Mouse (Mus musculus) forebrain, embryonic 10.5 days (tissue): ENCODE results near the gene Prdm12. TPM values are rescaled to one million over a fixed set of nuclear protein-coding genes. Genes with fewer than 3 reads are reported as not detected.

Source experiments
- DNase-seq: peaks from one replicate; pipeline ENCODE4 v3.0.0-alpha.2; 2017; ENCODE audit warnings: low spot score; ENCODE audit errors: extremely low spot score
- H3K27ac ChIP-seq: fragments of 300-500 bp; sonication (generic); 2 replicates; pipeline ENCODE4 v1.5.1; 2016; ENCODE audit warnings: mild to moderate bottlenecking
- H3K27me3 ChIP-seq: fragments of 300-500 bp; sonication (generic); 2 replicates; pipeline ENCODE4 v1.6.1; 2016; ENCODE audit warnings: mild to moderate bottlenecking; ENCODE audit not compliant: poor library complexity, severe bottlenecking
- H3K36me3 ChIP-seq: fragments of 300-500 bp; sonication (generic); replicated peaks from 2 replicates; pipeline ENCODE4 v1.6.1; 2016; ENCODE audit warnings: mild to moderate bottlenecking, moderate library complexity
- H3K4me1 ChIP-seq: fragments of 300-500 bp; sonication (generic); 2 replicates; pipeline ENCODE4 v1.6.1; 2016
- H3K4me3 ChIP-seq: fragments of 300-500 bp; sonication (generic); 2 replicates; pipeline ENCODE4 v1.5.1; 2016; ENCODE audit warnings: mild to moderate bottlenecking, moderate library complexity
- H3K9me3 ChIP-seq: fragments of 300-500 bp; sonication (generic); 2 replicates; pipeline ENCODE4 v1.6.1; 2016; ENCODE audit warnings: mild to moderate bottlenecking, moderate library complexity
- WGBS: fragments of 180-500 bp; shearing (Covaris S2); methylation state at CpG from one replicate; pipeline ENCODE4 v1.1.7; 2016; 5-methylcytosine and 5-hydroxymethylcytosine counted together
- polyA plus RNA-seq: library from polyadenylated mRNA; unstranded; fragments of >200 nt; fragmentation: Nextera tagmentation; extraction: Ambion mirVana; gene quantifications from 2 replicates; pipeline ENCODE4 v1.2.1, GENCODE M21; 2016

Gene Prdm12
- polyA plus RNA-seq = 0.51 and 0.77 TPM in 2 replicates

DNA sequence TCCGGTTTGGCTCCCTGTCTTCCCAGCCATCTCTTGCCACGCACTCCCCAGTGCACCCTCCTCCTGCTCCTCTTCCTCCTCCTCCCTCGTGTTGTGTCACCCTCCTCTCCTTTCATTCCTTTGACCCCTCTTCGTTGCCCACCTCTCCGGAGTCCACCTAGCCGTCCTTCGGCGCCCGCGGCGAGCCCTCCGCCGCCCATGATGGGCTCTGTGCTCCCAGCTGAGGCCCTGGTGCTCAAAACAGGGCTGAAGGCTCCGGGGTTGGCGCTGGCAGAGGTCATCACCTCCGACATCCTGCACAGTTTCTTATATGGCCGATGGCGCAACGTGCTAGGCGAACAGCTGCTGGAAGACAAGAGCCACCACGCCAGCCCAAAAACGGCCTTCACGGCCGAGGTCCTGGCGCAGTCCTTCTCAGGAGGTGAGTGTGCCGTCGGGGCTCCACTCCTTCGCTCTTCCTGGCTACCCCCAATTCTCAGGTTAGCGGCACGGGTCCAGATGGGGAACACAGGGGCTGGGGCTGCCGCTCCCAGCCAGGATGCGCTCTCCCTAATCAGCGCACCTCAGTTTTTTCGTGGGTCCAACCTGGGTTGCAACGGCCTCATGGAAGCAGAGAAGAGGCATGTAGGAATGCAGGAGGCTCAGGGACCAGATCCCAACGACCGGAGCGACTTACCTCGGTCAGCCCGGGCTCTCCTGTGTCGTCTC is at the start of gene Prdm12:
Gene Prdm12 (plus strand): TSS at position 137 of the 708 bp plus-strand sequence.
- peak; percentile 43 for DNase-seq
- H3K27ac ChIP-seq = peak within 1 kb of the TSS; percentile 74
- no peaks in the 10 kb centered on the region for H3K9me3 ChIP-seq
- no peaks in the 10 kb centered on the region for H3K36me3 ChIP-seq
- peak within 1 kb of the TSS; percentile 47 for H3K4me3 ChIP-seq
- WGBS = under 1% methylated on average over 41 of the region's 41 CpGs
- H3K4me1 ChIP-seq = peaks cover 81% of the 10 kb centered on the region
- peaks cover 100% of the 10 kb centered on the region for H3K27me3 ChIP-seq

DNA sequence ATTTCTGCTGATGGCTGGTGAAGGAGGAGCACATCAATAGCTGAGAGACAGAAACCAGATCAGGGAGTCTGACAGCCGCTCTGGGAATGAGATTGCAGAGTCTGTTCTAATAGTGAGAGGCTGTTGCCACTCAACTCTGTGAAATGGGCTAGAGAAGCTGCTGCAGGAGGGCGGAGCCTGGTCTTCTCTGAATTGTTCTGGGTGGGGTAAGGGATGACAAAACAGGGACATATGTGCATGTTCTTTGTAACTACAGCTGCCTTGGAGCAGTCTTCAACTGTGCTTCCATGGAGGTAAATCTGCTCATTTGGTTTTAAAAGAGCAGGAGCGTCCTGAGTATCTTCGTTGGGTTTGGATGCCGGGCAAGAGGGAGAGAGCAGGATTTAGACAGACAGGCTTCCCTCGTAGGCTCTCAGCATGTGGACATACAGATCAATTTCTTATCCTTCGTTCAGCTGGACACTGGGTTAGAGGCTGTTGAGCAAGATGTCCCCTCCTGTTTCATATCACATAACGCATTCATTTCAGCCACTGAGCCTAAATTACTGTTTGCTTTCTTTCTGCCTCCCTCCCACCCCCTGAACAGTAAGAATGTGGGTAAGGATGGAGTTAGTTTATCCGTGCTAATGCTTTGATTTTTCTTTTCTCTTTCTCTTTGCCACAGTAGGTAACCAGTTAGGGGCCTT is 47.9 kb upstream of the Prdm12 start:
- Histone ChIP-seq H3K9me3 (no peaks in the 10 kb centered on the region), H3K4me1 (no peaks in the 10 kb centered on the region), H3K27ac (no peak overlapping the region), H3K4me3 (no peak overlapping the region), H3K27me3 (no peaks in the 10 kb centered on the region), H3K36me3 (peaks cover 85% of the 10 kb centered on the region)
- no peak for DNase-seq
- WGBS = 88% methylated on average over 9 of the region's 9 CpGs

DNA sequence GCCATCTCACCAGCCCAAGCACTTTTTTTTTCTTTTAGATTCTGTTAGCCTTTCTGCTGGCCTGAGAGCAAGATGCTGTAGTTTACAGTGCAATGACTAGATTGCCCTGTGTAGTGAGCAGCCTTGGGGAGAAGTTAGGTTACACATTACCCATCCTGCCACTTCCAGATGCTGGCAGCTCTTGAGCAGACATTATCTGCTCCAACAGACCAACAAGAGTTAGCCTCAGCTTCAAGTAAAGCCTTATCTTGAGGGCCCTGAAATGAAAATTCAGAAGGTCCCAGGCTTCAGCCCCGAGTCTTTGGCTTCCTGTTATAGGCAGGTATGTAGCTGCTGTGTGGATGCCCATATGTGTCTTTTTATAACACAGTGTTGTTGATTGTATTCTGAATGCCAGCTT is 32.3 kb upstream of the Prdm12 start:
- peaks cover 100% of the 10 kb centered on the region for H3K36me3 ChIP-seq
- 92% methylated on average over 1 of the region's 1 CpGs for WGBS

DNA sequence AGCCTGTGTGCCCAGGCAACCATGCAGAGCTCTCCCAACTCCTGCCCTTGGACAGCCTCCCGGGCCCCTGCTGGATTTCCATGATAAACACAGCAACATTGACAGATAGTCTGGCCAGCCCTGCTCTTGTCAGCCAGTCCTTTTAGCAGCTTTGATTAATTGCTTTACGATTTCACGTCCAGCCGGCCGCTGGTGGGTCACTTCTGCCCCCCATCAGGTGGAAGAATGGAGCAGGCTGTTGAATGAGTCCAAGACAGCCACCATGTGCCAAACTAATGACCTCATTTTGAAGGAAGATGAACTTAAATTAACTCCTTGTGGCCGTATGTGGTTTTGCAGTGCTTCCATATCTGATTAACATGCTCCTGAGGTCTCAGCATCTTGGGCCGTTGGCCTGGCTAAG is 30.0 kb upstream of the Prdm12 start:
- H3K9me3 ChIP-seq = no peaks in the 10 kb centered on the region
- no peaks in the 10 kb centered on the region; the same call in 1 of the 2 replicates for H3K27me3 ChIP-seq
- WGBS = 73% methylated on average over 7 of the region's 7 CpGs
- H3K4me1 ChIP-seq = peaks cover 28% of the 10 kb centered on the region
- peaks cover 100% of the 10 kb centered on the region for H3K36me3 ChIP-seq
- H3K4me3 ChIP-seq = no peak overlapping the region
- H3K27ac ChIP-seq = no peak overlapping the region
- DNase-seq = no peak

More for the DNA sequence above, 32.3 kb upstream of the Prdm12 start:
- peaks cover 28% of the 10 kb centered on the region for H3K4me1 ChIP-seq
- H3K4me3 ChIP-seq = no peak overlapping the region
- H3K27me3 ChIP-seq = no peaks in the 10 kb centered on the region; the same call in 1 of the 2 replicates
- DNase-seq = no peak
- H3K27ac ChIP-seq = no peak overlapping the region
- H3K9me3 ChIP-seq = no peaks in the 10 kb centered on the region

DNA sequence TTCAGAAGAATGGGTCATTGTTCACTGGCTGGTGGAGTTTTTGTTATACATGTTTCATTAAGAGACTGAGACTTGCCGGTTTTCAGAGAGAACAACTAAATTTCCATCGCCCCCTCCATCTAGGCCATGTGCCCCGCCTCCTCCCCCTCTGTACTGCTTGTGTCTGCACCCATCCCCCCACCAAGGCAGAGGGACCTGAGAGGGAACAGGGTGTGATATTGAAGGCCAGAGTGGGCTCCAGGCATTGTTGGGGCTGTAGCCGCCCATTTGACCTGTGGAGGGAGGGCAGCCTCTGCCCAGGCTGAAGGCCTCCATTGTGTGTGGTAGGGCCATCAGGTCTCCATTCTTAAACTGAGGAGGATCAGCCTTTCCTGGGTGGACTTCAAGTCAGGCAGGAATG is 28.9 kb upstream of the Prdm12 start:
- WGBS = 59% methylated on average over 4 of the region's 4 CpGs
- no peak for DNase-seq
- peaks cover 28% of the 10 kb centered on the region for H3K4me1 ChIP-seq

DNA sequence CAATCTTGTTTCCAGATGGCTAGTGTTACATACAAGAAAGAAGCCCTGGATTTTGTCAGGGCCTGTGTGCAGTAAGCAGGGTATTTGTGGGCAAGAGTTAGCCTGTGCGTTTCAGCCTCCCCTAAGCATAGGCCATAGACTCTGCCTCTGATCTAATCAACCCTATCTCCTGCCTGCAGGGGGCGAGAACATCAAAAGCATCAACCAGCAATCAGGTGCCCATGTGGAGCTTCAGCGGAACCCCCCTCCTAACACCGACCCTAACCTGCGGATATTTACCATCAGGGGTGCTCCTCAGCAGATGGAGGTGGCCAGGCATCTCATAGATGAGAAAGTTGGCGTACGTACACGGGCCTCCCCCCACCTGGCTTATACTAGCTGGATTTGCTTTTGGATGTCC is 28.4 kb upstream of the Prdm12 start:
- H3K4me3 ChIP-seq = no peak overlapping the region
- 83% methylated on average over 8 of the region's 8 CpGs for WGBS
- H3K27ac ChIP-seq = peak overlapping the region; percentile 71
- no peak for DNase-seq
- no peaks in the 10 kb centered on the region for H3K9me3 ChIP-seq
- peaks cover 28% of the 10 kb centered on the region for H3K4me1 ChIP-seq
- H3K27me3 ChIP-seq = no peaks in the 10 kb centered on the region; the same call in 1 of the 2 replicates
- H3K36me3 ChIP-seq = peaks cover 99% of the 10 kb centered on the region

More for the DNA sequence above, 28.9 kb upstream of the Prdm12 start:
- peak overlapping the region; percentile 71 for H3K27ac ChIP-seq
- no peaks in the 10 kb centered on the region; the same call in 1 of the 2 replicates for H3K27me3 ChIP-seq
- H3K4me3 ChIP-seq = no peak overlapping the region
- peaks cover 100% of the 10 kb centered on the region for H3K36me3 ChIP-seq
- no peaks in the 10 kb centered on the region for H3K9me3 ChIP-seq

DNA sequence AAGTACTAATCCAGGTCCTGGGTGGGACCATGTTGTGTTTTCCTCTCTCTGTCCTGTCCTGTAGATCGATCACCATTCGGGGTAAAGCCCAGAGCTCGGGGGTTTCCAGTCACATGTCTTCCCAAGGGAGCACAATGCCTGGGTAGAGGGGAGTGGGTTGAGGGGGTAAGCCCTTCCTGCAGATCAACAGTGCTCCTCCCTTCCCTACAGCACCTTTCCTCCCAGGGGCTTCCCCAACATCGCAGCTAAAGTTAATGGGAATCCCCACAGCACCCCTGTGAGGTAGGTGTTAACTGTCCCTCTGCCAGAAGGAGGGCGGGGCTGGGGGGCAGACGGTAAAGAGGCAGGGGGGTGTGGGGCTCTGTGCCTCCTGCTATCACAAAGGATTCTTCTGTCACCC is 27.2 kb upstream of the Prdm12 start:
- 92% methylated on average over 6 of the region's 6 CpGs for WGBS
- DNase-seq = no peak
- Histone ChIP-seq H3K9me3 (no peaks in the 10 kb centered on the region), H3K27ac (no peak overlapping the region), H3K4me3 (no peak overlapping the region), H3K36me3 (peaks cover 94% of the 10 kb centered on the region), H3K4me1 (peaks cover 28% of the 10 kb centered on the region), H3K27me3 (no peaks in the 10 kb centered on the region; the same call in 1 of the 2 replicates)

DNA sequence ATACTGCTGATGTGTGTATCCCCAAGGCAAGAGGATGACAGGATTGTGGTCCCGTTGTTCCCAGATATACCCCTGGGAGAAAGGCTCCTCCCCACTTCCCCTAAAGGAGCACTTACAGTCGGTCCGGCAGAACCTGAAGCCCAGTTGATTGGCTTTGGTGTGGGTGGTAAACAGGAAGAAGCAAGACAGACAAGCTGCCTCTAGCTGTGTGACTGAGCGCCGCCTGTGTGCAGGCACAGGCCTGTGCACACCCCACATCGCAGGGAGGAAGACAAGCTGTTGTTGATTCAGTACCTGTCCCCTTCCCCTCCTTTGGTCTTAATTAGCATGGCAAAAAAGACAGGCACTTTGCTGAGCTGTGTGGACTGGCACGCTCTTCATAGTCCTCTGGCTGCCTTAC is 26.1 kb upstream of the Prdm12 start:
- 90% methylated on average over 7 of the region's 7 CpGs for WGBS
- no peaks in the 10 kb centered on the region; the same call in 1 of the 2 replicates for H3K27me3 ChIP-seq

DNA sequence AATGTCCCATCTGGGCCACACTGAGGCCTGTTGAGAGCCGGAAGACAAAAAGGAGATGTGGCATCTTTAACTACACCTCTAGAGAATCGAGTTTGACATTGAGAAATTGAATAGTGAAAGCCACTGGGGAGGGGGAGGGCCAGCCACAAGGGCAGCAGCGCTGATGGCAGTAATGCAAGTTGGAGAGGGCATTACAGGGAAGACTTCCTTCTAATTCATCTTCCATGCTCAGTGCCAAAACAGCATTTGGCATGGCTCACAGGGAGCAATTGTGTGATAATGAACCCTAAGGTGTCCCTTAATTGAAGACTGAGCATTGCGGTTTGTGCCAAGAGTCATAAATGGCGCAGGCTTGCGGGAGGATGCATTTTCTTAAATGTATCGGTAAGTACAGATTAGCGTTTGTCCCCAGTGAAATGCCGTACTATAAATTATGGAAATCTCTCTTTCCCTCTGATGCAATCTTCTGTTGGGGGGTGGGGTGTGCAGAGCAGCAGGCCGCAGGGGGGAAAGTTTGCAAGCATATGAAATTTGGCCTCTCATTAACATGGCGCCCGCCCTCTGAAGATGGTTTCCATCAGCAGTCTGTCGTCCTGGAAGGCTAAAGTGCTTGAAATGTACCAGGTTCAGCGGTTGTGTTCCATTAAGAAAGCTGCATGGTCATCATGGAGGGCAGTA is 21.2 kb upstream of the Prdm12 start:
- DNase-seq = no peak
- Histone ChIP-seq H3K4me1 (no peaks in the 10 kb centered on the region), H3K4me3 (no peak overlapping the region), H3K27ac (no peak overlapping the region), H3K9me3 (no peaks in the 10 kb centered on the region), H3K36me3 (peaks cover 44% of the 10 kb centered on the region), H3K27me3 (no peaks in the 10 kb centered on the region)
- 92% methylated on average over 14 of the region's 14 CpGs for WGBS

More for the DNA sequence above, 26.1 kb upstream of the Prdm12 start:
- DNase-seq = no peak
- H3K4me1 ChIP-seq = peaks cover 28% of the 10 kb centered on the region
- no peak overlapping the region for H3K4me3 ChIP-seq
- H3K27ac ChIP-seq = no peak overlapping the region
- no peaks in the 10 kb centered on the region for H3K9me3 ChIP-seq
- peaks cover 93% of the 10 kb centered on the region for H3K36me3 ChIP-seq

DNA sequence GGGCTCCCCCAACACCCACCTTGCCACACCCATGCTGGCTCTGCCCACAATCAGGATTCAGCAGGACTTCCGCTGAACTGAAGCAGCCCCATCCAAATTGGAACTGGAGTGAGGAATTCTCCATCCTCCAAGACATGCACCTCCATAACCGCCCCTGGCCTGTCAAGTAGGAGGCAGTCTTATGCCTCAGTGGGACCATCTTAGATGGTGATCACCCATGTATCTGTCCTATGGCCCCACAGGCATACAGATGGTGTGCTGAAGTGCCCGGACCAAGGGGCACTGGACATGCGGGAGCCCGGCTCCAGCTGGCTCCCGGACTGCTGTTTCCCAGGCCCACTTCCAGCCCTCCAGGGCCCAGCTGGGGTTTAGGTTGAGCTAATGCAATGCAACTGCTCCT is 20.6 kb upstream of the Prdm12 start:
- H3K27me3 ChIP-seq = no peaks in the 10 kb centered on the region
- no peak overlapping the region for H3K27ac ChIP-seq
- 94% methylated on average over 6 of the region's 6 CpGs for WGBS
- no peaks in the 10 kb centered on the region for H3K4me1 ChIP-seq
- DNase-seq = no peak
- peaks cover 38% of the 10 kb centered on the region for H3K36me3 ChIP-seq
- no peak overlapping the region for H3K4me3 ChIP-seq
- no peaks in the 10 kb centered on the region for H3K9me3 ChIP-seq

DNA sequence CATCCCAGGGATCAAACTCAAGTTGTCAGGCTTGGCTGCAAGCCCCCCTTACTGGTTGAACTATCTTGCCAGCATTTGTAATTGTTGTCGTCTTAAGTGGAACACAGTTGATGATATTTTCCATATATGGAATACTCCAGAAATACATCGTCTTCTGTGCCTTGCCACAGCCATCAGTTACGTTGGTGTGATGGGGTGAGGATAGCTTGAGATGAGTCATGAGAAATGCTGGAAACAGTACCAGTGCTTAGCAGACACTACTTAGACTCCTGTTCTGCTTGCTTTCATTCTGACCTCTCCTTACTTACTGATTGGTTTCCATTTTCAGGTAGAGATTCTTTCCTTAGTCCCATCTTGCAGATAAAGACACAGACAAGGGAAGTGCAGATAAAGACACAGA is 6.3 kb upstream of the Prdm12 start:
- Histone ChIP-seq H3K36me3 (no peaks in the 10 kb centered on the region), H3K4me1 (peaks cover 42% of the 10 kb centered on the region), H3K27ac (no peak overlapping the region), H3K4me3 (no peak overlapping the region), H3K9me3 (no peaks in the 10 kb centered on the region), H3K27me3 (peaks cover 85% of the 10 kb centered on the region)
- WGBS = 77% methylated on average over 3 of the region's 3 CpGs
- DNase-seq = no peak

DNA sequence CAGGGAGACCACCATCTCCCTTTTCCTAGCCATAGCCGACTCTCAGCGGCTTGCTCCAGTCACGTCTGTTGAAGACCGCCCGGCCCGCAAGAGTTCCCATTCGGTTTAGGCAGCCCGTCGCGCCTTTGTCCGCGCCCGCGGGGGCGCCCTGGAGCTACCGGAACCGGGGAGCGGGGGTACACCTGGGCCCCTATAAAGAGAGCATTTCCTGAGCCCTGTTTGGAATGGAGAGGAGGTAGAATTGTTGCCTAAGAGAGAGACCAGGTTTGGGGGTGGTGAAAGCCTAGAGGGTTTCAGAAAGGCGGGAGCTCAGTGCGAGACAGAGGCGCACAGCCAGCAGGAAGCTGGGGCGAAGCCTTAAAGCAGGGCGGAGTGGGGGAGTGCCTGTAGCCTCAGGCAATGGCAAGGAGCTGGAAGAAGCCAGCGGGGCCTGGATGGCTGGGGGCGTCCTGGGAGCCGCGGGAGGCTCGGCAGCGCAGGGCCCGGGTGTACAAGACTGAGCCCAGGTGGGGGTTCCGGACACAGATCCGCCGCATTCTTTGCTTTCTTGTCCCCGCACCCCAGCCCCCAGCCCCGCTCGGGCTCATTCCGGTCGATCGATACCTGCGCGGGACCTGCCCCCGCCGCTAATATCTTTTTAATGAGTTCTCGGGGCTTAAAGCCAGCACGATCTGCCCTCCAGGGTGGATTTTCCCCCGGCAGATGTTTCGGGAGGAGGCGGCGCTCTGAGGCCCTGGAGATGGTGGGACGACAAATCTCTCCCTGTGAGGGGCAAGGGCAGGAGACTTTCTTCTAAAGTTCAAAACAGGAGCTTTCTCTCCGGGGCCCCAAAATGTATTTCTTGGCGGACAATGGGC is 4.3 kb upstream of the Prdm12 start:
- H3K27me3 ChIP-seq = peaks cover 100% of the 10 kb centered on the region

More for the DNA sequence above, 4.3 kb upstream of the Prdm12 start:
- WGBS = under 1% methylated on average over 52 of the region's 52 CpGs
- peak; percentile 69 for DNase-seq
- peak overlapping the region; percentile 85 for H3K27ac ChIP-seq
- peaks cover 62% of the 10 kb centered on the region for H3K4me1 ChIP-seq
- peak overlapping the region; percentile 52 for H3K4me3 ChIP-seq
- H3K36me3 ChIP-seq = no peaks in the 10 kb centered on the region
- H3K9me3 ChIP-seq = no peaks in the 10 kb centered on the region
